Mouse (Mus musculus) kidney, postnatal 10 days (tissue): ENCODE results near the gene Olfr1177-ps.

Experiments used
- DNase-seq: peaks from one replicate; pipeline ENCODE4 v3.0.0; 2021; ENCODE audit warnings: mixed read lengths

The Olfr1177-ps gene

DNA sequence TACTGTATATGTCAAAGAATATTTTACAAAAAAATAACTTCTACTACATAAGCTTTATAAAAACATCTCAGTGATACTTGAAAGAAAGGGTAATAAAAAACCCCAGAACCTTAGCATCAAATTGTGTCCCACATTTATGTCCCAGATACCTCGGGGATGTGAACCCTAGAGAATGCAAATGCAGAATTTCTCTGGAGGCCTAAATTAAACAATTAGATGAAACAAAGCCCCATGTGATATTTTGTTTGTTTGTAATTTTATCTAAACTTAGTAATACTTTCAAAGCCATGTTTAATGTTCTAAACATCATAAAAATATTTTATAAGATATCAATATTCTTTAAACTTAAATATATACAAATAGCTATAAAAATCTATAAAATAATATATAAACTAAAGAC, at the start of gene Olfr1177-ps:
Gene Olfr1177-ps, minus strand, starts transcription at position 101 of the 400 bp plus-strand sequence.
- DNase-seq: no peak

DNA sequence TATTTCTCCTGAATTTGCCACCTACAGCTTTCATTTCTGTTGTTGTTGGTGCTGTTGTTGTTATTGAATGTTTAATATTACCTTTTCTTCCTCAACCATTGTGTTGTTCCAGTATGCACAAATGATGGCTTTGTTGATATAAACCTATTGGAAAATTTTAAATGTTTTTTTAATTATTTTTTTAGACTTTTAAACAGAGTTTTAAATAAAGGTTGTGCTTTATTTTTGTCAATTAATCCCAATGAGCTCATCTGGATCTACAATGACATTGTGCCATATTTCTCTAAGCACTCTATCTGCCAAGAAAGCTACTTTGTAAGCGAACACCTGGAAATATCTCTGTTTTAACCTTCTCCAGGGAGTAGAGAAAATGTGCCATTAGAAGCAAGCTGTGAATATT, 40.5 kb upstream of the Olfr1177-ps start, which contains the start of gene Olfr1178:
Gene Olfr1178, plus strand, starts transcription at position 301 of the 400 bp plus-strand sequence.
- DNase-seq: no peak

DNA sequence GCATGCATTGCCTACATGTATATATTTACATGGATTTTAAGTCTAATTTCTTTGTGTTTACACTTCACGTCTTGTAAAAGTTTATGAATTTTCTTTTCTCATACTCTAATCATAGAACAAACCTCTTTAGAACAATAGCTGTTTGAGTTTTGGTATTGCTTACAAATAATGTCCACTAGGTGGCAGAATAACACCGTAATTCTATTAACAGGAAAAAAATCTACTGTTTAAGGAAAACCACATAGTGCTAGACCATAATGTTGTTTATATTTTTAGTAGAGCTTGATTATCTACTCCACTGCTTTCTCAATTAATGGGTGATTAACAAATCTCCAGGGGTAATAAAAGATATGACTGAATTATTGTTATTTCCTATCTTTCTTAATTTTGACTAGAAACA, 10.0 kb upstream of the Olfr1177-ps start:
- DNase-seq: no peak

GRCm38 (mm10) chr2:88336421-88336820, 9.9 kb downstream of the Olfr1177-ps start, which contains the start of gene Olfr1176:
Gene Olfr1176 (plus strand): TSS chr2:88336721.
- no peak for DNase-seq

GRCm38 (mm10) chr2:88327115-88327514, 19.2 kb downstream of the Olfr1177-ps start, which contains the start of gene Olfr1175-ps:
Gene Olfr1175-ps (minus strand): TSS chr2:88327215.
- no peak for DNase-seq

GRCm38 (mm10) chr2:88315035-88315434, 31.3 kb downstream of the Olfr1177-ps start, which contains the start of gene Olfr1174-ps:
Gene Olfr1174-ps (minus strand): TSS chr2:88315135.
- DNase-seq: no peak
